Mouse (Mus musculus) lung, postnatal 4 days (tissue): ENCODE measurements around the gene Fndc3b.

Experiments used
- DNase-seq, 2 experiments: peaks; one replicate each; pipeline ENCODE4 v3.0.0; 2021

Fndc3b gene

GRCm38 (mm10) chr3:27710648-27711428 lies at the start of gene Fndc3b:
Fndc3b (minus strand) TSS chr3:27711307.
- DNase-seq, result peak; percentile 94 to 95

- no peak for DNase-seq
Measured at GRCm38 (mm10) chr3:27760278-27760677, 49.2 kb upstream of the Fndc3b start.

GRCm38 (mm10) chr3:27758976-27759375 lies 47.9 kb upstream of the Fndc3b start:
- DNase-seq, result no peak

GRCm38 (mm10) chr3:27751657-27752056 lies 40.5 kb upstream of the Fndc3b start:
- no peak for DNase-seq

- DNase-seq, result no peak
Measured at GRCm38 (mm10) chr3:27751156-27751555, 40.0 kb upstream of the Fndc3b start.

GRCm38 (mm10) chr3:27745651-27746050 lies 34.5 kb upstream of the Fndc3b start:
- DNase-seq, result no peak

- no peak for DNase-seq
Measured at GRCm38 (mm10) chr3:27744754-27745153, 33.6 kb upstream of the Fndc3b start.

- no peak for DNase-seq
Measured at GRCm38 (mm10) chr3:27743271-27744145, 32.4 kb upstream of the Fndc3b start.

- no peak for DNase-seq
Measured at GRCm38 (mm10) chr3:27742124-27742523, 31.0 kb upstream of the Fndc3b start.

- DNase-seq, result no peak
Measured at GRCm38 (mm10) chr3:27740136-27740535, 29.0 kb upstream of the Fndc3b start.

GRCm38 (mm10) chr3:27736180-27736579 lies 25.1 kb upstream of the Fndc3b start:
- no peak for DNase-seq

- no peak for DNase-seq
Measured at GRCm38 (mm10) chr3:27735113-27735512, 24.0 kb upstream of the Fndc3b start.

GRCm38 (mm10) chr3:27728798-27729782 lies 18.0 kb upstream of the Fndc3b start:
- DNase-seq, result no peak

GRCm38 (mm10) chr3:27728176-27728575 lies 17.1 kb upstream of the Fndc3b start:
- no peak for DNase-seq

- DNase-seq, result no peak
Measured at GRCm38 (mm10) chr3:27725752-27726151, 14.6 kb upstream of the Fndc3b start.

- DNase-seq, result no peak
Measured at GRCm38 (mm10) chr3:27724208-27724607, 13.1 kb upstream of the Fndc3b start.

GRCm38 (mm10) chr3:27718829-27719365 lies 7.8 kb upstream of the Fndc3b start:
- no peak for DNase-seq

- no peak for DNase-seq
Measured at GRCm38 (mm10) chr3:27713971-27714370, 2.9 kb upstream of the Fndc3b start.

- DNase-seq, result no peak
Measured at GRCm38 (mm10) chr3:27712421-27712820, 1.3 kb upstream of the Fndc3b start.

GRCm38 (mm10) chr3:27709906-27710647 lies 1.0 kb downstream of the Fndc3b start:
- DNase-seq, result peak; percentile 88 to 92

- no peak for DNase-seq
Measured at GRCm38 (mm10) chr3:27709096-27709905, 1.8 kb downstream of the Fndc3b start.
